Mouse (Mus musculus) c-Kit-positive CD71-positive TER-119-positive erythroid progenitor cells, embryonic 14.5 days (primary cell): ENCODE data around the gene Cyb5r3.

Experiments used
- DNase-seq: peaks from one replicate; pipeline ENCODE4 v3.0.0-alpha.2; 2013; ENCODE audit warnings: low spot score

Cyb5r3 gene

DNA sequence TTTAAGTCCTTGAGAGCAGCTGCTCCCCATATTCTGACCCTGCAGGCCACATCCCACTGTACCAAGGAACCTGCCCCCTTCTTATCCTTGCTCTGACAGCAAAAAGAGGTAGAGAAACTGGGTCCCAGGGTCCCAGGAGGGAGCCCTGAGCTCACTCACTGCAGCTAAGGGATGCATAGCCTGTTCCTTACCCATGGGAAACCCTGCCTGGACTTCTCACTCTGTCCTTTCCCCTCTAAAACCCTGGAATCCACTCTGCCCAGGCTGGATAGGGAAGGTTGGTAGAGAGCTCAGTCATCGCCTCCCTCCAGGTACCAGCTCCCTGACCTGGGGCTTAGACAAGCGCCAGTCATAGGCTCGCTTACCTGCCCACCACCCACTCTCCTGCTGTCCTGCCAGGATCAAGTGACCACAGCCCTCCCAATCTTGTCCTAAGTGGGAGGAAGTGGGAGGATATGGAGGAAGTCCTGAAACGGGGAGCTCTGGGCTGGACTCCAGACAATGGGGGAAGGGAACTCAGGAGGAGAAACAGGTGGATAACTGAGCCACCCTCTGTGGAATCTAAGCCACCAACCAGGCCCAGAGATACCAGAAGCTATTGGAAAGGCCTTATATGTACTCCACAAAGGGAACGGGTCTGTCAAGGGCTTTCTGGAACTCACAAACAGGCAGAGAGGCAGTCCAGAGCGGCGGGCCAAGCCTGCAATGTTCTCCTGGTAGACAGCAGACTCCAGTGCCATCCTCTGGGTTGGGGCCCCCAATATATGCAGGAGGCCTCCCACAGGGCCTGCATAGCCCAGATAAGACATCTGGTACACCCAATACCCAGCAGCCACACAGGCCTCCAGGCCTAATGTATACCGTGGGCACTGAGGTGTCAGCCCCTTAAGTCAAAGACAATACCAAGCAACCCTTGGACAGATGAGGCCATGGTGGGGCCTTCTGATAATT is 2.3 kb downstream of the Cyb5r3 start:
- DNase-seq, result peak; percentile 89

DNA sequence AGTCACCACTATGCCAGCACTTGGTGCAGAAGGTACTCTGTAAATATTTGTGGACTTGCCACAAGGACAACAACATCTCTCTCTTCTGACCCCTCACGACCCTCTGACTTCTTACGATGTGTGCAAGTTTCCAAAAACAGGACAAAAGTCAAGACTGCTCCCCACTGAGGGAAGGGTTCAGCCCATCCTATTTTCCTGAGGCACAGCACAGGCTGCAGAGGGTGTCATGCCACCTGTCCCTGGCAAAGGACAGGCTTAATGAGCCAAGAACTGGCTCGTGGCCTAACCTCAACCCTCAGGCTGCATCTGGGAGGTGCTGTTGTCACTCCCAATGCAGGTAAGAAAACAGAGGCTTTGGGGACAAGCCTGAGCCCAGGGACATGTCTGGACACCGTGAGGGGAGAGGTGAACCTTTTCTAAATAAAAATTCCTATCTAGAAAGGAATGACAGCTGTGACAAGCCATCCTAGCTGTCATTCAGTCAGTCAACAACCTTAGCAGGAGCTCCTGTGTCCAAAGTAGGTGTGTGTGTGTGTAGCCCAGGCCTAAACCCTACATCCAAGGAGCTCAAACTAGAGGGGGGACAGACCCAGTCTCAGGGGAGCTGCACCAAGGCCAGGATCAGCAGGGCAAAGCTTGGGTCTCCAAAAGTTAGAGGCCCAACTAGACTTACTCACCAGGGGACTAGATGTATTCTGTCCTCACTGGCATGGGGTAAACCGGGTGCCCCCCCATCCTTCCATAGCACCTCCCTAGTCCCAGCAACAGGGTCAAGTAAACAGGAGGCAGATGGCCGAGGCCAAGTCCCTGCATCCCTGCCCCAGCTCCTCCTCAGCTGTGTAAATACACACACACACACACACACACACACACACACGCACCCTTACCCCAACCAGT is 3.3 kb downstream of the Cyb5r3 start:
- no peak for DNase-seq

DNA sequence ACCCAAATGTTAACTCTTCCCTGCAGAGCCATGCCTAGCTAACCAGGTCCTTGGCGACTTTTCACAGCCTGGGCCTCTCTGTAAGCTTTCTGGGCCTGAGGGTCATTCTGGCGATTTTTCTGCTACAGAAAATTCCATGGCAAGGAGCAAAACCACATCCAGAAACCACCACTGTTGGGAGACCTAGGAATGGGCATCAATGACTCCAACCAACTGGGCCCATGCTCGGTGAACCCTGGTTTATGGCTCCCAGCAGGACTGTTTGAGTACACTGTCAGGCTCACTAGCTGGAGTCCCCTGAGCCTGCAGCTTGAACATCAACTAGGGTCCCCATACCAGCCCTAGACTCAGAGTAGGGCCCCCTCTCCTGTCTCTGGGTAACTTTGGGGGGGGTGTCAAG is 4.1 kb downstream of the Cyb5r3 start:
- no peak for DNase-seq

DNA sequence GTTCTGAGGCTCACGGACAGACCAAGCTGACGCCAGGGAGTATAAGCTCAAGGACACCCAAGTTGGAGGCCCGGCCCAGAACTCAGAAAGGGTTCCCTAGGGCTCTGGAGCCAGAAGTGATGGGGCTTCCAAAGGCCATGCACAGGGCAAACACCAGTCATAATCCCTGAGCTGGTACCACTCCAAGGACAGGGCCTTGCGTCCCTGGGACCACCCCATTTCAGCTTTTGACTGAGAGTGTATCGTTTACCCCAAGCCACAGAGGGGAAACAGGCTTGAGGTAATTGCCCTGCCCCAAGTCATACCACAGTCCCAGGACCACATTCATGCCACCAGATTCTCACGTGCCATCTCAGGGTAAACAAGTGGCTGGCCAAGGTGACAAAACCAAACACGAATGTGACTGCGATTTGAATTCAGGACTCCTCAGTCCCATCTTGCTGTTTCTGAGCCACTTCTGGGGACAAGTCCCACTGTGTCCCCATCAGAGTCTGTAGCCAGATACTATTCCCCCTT is 4.8 kb downstream of the Cyb5r3 start:
- DNase-seq, result no peak

DNA sequence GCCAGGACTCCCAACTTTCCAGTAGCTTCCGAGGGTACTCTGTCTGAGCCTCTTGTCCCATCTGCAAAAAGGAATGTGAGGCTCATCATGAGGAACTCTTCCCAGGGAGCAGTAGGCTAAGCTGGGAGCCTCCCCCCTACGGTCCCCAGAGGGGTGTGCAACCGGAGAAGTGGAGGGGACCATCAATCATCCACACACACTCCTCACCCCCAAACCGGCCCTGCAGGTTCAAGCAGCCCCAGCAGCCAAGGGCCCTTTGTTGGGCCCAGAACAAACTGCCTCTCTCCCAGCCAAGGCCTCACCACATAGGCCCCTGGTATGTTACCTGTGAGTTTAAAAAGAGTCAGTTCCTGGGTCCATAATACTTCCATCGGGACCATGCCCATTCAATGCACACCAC is 5.3 kb downstream of the Cyb5r3 start:
- no peak for DNase-seq

DNA sequence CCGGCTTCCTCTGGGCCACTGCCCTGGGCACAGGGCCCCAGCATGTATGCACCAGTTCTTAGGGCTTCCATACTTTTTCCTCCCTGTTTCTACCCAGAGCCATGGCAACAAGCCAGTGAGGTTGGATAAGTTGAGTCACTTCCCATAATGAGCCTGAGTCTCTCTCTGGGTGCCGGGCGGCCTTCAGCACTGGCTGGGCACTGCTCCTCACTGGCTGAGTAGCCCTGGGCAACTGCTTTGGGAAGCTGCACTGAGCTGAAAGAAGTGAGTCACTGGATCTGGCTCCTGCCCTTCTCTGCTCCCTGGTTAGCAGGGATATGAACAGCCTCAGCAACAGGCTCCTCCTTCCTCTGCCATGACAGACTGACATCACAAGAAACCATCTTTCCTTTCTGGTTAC is 5.8 kb downstream of the Cyb5r3 start:
- DNase-seq, result no peak

DNA sequence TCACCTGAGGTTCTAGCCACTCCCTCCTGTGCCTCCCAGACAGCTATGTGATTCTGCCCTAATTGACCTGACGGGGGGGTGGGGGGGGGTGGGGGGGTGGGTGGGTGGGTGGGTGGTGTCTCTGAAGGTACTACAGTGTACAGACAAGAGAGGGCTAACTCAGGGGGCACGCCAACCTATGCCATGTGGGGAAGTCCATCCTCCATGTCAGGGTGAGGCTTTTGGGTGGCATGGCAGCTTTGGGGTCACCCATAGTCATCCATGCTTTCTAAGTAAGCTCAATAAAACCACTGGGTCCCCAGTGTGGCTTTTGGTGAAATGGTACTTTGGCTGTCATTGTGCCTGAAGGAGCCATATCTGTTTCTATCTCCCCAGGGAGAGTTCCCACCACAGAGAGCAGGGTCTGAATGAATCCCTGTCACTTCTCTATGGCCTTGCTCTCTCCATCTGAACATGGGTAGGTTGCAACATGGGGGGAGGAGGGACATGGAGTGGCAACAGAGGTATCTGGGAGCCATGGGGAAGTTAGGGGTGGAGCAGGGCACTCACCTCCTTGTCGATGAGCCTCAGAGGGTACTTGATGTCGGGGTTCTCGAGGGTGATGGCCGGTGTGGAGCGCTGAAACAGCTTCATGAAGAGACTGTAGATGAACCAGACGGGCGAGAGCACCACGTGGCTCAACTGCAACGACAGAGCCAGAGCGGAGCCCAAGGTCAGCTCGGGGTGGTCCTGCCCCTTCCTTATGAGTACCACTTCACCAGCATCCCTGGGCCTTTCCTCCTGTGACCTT is 6.7 kb downstream of the Cyb5r3 start:
- no peak for DNase-seq

DNA sequence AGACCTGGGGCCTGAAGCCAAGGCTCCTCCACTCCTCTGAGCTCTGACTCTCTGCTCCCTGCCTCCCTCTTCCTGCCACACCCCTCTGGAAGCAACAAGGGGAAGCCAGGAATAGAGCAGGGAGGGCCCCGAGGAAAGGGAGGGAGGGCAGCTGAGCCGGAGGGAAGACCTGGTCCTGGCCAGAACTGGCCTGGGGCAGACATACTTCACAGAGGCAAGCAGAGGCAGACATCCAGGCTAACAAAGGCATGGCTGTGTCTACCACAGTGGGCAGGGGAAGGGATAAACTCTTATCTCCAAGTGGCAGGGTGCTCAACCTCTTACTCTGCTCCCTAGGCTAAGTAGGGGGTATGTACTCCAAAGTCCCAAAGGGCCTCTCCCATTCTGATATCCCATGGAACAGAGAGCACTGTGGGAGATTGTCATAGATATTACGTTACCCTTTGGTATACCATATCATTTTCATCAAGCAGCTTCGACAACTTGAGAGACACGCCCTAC is 7.4 kb downstream of the Cyb5r3 start:
- DNase-seq, result peak; percentile 74

DNA sequence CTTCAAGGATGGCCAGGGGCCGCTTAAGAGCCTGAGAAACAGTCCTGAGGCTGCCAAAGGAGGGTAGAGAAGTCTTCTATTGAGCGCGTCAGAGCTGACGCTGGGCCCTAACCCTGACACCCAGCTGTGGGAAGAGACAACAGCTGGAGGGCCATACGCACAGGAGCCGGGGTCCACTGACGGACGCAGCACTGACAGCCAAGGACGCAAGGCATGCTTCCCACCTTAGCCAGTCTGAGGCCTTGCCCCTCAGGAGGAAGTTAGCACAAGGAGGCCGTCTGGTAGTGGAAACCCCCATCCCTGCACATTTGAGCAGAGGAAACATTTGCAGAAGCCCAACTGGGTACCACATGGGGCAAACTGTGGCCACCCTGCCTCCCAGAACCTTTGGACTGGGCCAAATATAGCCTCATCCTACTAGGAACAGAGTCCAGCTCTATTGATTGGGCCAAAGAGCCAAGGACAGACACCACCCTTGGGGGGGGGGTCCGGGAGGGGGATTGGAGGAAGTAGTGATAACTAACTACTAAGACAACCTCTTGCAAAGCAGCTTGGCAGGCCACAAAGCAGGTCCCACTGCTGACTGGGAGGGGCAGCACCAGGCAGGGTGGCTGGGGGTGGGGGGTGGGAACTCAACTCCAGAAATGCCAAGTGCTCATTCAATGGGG is 9.4 kb downstream of the Cyb5r3 start:
- no peak for DNase-seq

DNA sequence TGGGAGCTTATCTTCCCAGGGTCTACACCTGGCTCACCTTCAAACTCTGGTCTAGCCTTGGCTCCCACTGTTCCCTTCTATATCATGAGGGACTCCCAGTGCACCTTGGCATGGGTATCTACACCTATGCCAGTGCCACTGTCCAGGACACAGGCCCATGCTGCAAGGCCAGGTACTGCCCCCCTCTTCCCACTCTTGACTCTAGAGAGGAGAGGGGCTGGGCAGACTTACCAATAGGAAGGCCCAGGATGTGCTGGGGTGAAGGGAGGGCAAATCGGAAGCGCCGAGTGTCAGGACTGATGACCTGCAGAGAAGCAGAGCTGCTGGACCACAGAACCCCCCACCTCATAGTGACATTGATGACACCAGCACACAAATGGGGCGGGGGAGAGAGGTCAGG is 10.4 kb downstream of the Cyb5r3 start:
- DNase-seq, result no peak

DNA sequence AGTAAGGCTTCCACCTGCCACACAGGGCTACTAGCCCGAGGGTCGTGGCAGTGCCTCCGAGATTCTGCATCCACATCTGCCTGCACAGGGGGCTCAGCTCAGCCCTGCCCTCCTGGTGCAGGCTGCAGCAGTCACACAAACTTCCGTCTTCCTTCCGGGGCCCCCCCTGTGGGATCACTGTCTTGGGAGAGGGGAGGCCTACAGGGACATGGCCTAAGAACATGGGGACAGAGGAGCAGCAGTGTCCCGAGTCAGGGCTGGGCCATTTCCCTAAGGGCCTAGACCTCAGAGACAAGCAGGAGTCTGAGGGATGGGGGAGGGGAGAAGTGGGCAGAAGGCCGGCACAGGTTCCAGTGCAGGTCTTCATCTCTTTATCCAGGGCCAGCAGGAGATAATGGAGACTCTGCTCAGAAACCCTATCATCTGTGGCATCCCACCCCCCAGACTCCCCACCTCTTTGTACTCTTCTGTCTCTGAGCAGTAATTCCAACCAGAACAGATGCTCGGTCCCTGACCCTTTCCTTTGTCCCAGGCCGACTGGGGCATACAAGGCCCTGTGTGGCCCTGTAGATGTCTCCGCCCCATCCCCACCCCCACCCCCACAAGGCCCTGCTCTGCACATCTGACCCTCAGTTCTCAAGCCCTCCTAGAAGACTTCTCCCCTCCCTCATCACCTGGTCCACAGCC is 11.2 kb downstream of the Cyb5r3 start:
- DNase-seq, result no peak

DNA sequence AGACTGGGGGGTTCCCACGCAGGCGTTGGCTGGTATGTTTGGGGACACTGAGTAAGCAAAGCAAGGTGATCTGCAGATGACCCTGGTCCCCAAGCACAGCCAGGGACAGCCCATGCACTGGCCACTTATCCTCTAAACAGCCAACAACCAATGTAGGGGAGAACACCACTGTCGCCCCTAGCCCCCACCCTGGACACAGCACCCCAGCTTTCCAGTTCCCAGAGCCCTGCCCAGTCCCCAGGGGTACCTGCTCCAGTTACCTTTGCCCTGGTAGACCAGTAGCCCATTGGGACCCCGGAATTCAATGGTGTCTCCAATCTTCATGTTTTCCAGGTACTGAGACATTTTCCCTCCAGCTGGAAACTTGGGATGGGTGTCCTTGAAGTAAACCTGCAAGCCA is 11.8 kb downstream of the Cyb5r3 start:
- no peak for DNase-seq

DNA sequence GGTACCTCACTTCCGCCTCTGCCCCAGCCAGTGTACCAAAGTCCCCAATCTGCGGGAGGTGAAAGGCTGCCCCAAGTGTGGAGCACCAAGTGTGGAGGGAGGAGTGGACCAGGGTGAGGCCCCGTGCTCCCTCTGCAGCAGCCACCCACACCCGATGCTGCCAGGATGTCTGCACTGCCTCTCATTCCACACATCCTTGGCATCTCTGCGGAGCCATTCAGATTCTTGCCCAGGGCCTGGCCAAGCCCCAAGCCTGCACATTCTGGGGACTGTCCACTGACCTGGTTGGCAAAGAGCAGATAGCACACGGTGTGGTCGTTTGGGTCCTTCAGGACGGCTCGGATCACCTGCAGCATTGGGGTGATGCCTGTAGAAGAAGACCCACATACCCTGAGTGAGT is 12.6 kb downstream of the Cyb5r3 start:
- no peak for DNase-seq

DNA sequence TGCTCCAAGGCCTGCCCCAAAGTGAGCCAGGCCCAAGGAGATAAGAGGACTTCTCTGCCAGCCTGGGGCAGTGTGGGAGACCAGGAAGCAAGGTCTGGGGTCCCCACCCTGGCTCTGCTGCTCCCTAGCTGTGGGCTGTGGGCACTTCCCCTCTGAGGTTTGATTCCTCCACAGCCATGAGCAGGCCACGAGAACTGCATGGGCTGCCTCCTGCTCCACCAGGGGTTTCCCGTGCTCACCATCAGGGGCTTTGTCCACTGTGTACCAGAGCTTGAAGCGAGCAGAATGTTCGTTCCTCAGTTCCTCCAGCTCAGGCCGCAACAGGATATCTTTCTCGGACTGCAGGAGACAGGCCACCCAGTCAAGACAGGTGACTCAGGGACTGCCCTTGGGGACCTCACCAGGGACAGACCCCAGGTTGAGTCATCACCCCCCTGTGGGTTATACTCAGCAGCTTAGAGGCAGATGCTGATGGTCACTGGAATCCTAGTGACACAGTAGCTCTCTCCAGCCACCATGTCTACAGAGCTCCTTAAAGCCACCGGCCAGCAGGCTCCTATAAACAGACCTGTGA is 13.7 kb downstream of the Cyb5r3 start:
- no peak for DNase-seq

DNA sequence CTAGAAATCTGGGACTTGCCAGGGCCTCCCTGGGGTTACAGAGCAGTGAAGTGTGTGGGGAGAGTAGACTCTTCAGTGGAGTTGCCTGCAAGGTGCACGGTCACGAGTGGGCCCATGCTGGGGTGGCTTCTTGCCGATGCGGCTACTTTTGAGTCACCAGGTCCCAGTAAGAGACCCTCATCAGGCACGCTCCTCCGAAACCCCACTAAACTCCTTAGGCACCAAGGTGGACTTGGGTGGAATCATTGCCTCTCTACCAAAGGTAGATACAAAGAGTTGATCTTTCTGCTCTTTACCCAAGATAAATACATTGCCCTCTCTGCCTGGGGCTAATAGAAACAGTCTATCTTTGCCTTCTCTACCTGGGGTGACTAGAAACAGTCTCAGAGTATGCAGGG is 14.7 kb downstream of the Cyb5r3 start:
- DNase-seq, result no peak

DNA sequence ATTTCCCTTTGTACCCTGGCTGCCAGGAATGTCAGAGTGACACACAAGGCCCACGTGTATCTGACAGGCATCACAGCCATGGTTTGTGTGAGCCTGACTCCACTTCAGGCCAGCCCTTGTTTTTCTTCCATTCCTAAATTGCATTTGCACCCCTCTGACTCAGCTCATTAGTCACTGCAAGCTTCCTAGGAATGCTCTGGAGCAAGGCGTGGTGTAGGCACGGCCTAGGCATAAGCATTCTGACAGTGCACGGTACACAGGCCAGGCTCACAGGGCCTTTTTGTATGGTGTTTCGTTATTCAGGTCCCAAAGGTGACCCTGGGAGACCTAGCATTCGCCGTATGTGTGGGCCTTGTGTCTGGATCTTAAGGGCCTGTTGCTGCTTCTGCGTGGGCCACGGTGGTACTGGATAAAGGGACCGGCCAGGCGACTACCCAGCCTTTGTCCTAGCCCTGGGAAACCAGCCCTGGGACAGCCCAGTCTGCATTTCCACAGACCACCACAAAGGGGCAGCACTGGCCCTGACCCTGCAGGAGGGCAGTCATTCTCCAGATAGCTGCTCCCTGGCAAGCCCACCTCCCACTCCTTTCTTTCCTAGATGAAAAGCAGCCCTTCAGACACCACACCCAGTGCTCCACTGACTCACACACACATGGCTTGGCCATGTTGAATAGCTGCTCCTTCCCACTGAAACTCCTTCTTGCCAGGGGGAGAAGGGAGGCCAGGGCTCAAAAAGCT is 15.3 kb downstream of the Cyb5r3 start:
- no peak for DNase-seq

DNA sequence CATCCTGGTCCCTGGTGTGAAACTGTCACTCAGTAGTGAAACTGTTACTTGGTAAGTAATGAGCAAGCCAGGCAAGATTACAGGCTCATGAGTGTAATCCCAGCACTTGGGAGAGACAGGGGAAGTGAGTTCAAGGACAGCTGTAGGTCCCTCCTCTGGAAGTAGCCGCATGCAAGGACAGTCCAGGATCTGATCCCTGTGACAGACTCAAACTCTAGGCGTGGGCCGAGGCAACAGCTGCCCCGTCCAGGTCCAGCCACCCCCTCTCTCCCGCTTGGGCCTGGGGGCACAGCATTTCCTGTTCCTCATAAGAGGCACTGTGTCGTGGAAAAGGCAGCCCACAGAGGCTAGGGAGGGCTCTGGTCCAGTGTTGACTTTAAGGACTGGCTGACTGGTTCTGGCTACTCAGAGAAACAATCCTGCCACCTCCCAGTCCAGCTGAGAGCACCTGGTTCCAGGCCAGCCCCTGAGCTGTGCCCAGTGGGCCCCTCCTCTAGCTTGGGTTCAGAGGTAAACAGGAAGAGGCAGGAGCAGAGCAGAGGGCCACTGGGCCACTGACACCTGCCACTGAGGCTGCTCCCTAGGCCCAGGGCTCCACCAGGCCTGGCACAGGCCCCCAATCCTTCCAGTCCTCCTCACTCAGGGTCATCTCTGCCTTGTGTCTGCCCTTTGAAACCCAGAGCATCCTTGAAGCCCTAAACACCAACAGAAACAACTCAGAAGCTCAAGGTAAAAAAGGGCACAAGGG is 16.5 kb downstream of the Cyb5r3 start:
- no peak for DNase-seq

DNA sequence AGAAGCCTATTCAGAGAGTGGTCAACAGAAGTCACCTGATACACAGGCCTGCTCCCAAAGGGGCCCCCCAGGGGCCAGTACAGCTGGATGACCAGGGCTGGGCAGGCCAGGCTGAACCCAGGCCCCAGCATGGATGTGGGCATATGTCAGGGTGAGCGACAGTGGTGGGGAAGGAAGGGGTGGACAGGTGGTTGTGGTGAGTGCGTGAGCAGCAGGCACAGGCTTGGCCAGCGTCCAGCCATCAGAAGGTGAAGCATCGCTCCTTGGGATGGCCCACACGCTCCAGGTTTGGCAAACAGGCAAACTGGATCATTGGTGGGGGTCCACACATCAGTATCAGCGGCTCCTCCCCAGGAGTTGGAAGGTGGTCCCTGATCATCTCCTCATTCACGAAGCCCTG is 18.1 kb downstream of the Cyb5r3 start:
- DNase-seq, result no peak

DNA sequence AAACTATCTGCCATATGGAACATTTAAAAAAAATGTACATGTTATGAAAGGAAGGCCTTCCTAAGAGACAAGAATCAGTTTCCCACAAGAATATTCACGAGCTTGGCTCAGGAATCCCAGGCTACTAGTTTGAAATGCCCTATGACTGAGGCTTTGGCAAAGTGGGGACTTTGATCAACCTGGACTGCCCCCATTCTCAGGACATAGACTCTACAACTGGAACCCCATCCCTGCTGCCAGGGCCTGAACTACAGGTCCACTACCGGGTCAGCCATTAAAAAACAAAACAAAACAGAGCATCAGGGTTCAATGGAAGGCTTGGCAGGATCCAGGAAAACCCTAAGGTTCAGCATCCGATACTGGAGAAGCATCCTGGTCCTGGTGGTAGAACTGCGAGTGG is 21.7 kb downstream of the Cyb5r3 start:
- no peak for DNase-seq
